Mouse (Mus musculus): ENCODE measurements at regions not wholly inside any gene's neighbourhood (a gene's known extent, or its start where the extent isn't known, plus 50 kb on each side); places are given as distances from the start of the nearest gene placed in this dataset.
A peak's percentile ranks its signal among the peaks of the same experiment; 100 is the strongest.

DNA sequence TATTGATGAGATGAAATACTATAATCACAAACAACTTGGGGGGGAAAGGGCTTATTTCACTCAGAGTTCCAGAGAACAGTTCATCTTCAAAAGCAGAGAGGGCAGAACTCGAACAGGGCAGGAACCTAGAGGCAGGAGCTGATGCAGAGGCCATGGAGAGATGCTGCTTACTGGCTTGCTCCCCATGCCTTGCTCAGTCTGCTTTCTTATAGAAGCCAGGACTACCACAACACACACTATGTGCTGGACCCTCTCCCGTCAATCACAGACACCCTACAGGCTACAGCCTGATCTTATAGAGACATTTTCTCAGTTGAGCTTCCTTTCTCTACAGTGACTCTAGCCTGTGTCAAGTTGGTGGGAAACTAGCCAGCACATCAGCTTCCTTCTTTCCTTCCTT, 157.3 kb downstream of the Zfp36l1 start:
- 72% methylated on average over 2 of the region's 2 CpGs for WGBS (ENCODE audit: insufficient replicate concordance)
- Histone ChIP-seq H3K27ac (ENCODE audit: low read depth) (no peak overlapping the region), H3K4me2 (ENCODE audit: low read depth, low read length) (no peak overlapping the region), H3K9me3 (ENCODE audit: low read length) (no peaks in the 10 kb centered on the region), H3K9ac (replicated peaks) (no peak overlapping the region), H3K4me3 (ENCODE audit: low read depth, low read length) (no peak overlapping the region), H3K36me3 (replicated peaks; ENCODE audit: insufficient read depth, low read length) (no peaks in the 10 kb centered on the region), H3K27me3 (ENCODE audit: insufficient read depth, low read length) (no peaks in the 10 kb centered on the region), H3K4me1 (ENCODE audit: insufficient read depth) (peaks cover 2% of the 10 kb centered on the region; the same call in 1 of the 2 replicates)
- TF ChIP-seq CTCF (IDR thresholded peaks at IDR 0.05; ENCODE audit: low read depth) = no peak
- TF ChIP-seq EP300 (IDR thresholded peaks at IDR 0.05; ENCODE audit: low read depth) = no peak
- DNase-seq (no peak), ATAC-seq (no peak)

DNA sequence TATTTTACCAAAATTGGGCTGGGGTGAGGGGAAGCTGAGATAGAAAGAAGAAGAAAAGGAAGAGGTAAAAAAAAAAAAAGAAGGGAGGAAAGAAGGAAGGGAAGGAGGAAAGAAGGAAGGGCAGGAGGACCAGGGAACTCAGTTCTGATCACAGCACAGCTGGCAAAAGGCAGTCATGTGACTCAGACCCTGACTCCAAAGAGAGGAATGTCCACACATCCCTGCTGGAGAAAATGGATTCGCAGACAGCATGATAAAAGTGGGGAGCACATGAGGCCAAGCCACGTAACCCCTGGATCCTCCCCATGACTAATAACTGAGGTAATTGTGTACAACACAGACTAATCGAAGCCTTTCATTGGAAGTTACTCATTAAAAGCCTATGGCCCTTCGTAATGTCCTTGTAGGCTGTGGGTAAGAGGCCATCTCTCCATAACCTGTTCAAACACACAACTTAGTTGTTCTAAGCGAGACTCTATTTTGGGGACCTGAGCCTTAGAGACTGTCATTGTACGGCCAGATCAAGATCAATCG, 162.2 kb downstream of the Zfp36l1 start:
- peak; percentile 94 for ATAC-seq
- Histone ChIP-seq H3K9ac (replicated peaks) (no peak overlapping the region), H3K4me2 (ENCODE audit: low read depth, low read length) (no peak overlapping the region), H3K4me3 (ENCODE audit: low read depth, low read length) (no peak overlapping the region), H3K36me3 (replicated peaks; ENCODE audit: insufficient read depth, low read length) (no peaks in the 10 kb centered on the region), H3K27me3 (ENCODE audit: insufficient read depth, low read length) (no peaks in the 10 kb centered on the region), H3K9me3 (ENCODE audit: low read length) (no peaks in the 10 kb centered on the region), H3K27ac (ENCODE audit: low read depth) (no peak overlapping the region), H3K4me1 (ENCODE audit: insufficient read depth) (peaks cover 3% of the 10 kb centered on the region; the same call in 1 of the 2 replicates)
- TF ChIP-seq CTCF (IDR thresholded peaks at IDR 0.05; ENCODE audit: low read depth) (no peak), EP300 (IDR thresholded peaks at IDR 0.05; ENCODE audit: low read depth) (no peak)
- WGBS (ENCODE audit: insufficient replicate concordance) = 79% methylated on average over 7 of the region's 7 CpGs
- DNase-seq = no peak

- Histone ChIP-seq H3K4me3 (ENCODE audit: low read depth, low read length) (no peak overlapping the region), H3K27ac (ENCODE audit: low read depth) (no peak overlapping the region), H3K9ac (replicated peaks) (no peak overlapping the region), H3K4me2 (ENCODE audit: low read depth, low read length) (no peak overlapping the region), H3K36me3 (replicated peaks; ENCODE audit: insufficient read depth, low read length) (no peaks in the 10 kb centered on the region), H3K9me3 (ENCODE audit: low read length) (no peaks in the 10 kb centered on the region), H3K4me1 (ENCODE audit: insufficient read depth) (peaks cover 15% of the 10 kb centered on the region), H3K27me3 (ENCODE audit: insufficient read depth, low read length) (no peaks in the 10 kb centered on the region)
- TF ChIP-seq CTCF (IDR thresholded peaks at IDR 0.05; ENCODE audit: low read depth) (no peak), EP300 (IDR thresholded peaks at IDR 0.05; ENCODE audit: low read depth) (no peak)
- ATAC-seq (no peak), DNase-seq (no peak)
- 65% methylated on average over 14 of the region's 14 CpGs for WGBS (ENCODE audit: insufficient replicate concordance)
Observed at GRCm38 (mm10) chr12:79949101-79949824, 163.6 kb downstream of the Zfp36l1 start.

- TF ChIP-seq CTCF (IDR thresholded peaks at IDR 0.05; ENCODE audit: low read depth) (no peak), EP300 (IDR thresholded peaks at IDR 0.05; ENCODE audit: low read depth) (no peak)
- H3K9me3 ChIP-seq (ENCODE audit: low read length) = no peaks in the 10 kb centered on the region
- H3K36me3 ChIP-seq (replicated peaks; ENCODE audit: insufficient read depth, low read length) = no peaks in the 10 kb centered on the region
- no peak overlapping the region for H3K27ac ChIP-seq (ENCODE audit: low read depth)
- no peak for DNase-seq
- no peak overlapping the region for H3K9ac ChIP-seq (replicated peaks)
- WGBS (ENCODE audit: insufficient replicate concordance) = 88% methylated on average over 4 of the region's 4 CpGs
- ATAC-seq = no peak
- H3K4me2 ChIP-seq (ENCODE audit: low read depth, low read length) = no peak overlapping the region
- no peaks in the 10 kb centered on the region for H3K27me3 ChIP-seq (ENCODE audit: insufficient read depth, low read length)
- H3K4me1 ChIP-seq (ENCODE audit: insufficient read depth) = peaks cover 16% of the 10 kb centered on the region
- no peak overlapping the region for H3K4me3 ChIP-seq (ENCODE audit: low read depth, low read length)
Observed at GRCm38 (mm10) chr12:79947574-79947973, 165.2 kb downstream of the Zfp36l1 start.

GRCm38 (mm10) chr12:79946777-79947176, 166.0 kb downstream of the Zfp36l1 start:
- Histone ChIP-seq H3K4me2 (ENCODE audit: low read depth, low read length) (no peak overlapping the region), H3K4me1 (ENCODE audit: insufficient read depth) (peaks cover 18% of the 10 kb centered on the region), H3K27ac (ENCODE audit: low read depth) (no peak overlapping the region), H3K4me3 (ENCODE audit: low read depth, low read length) (no peak overlapping the region), H3K9me3 (ENCODE audit: low read length) (no peaks in the 10 kb centered on the region), H3K36me3 (replicated peaks; ENCODE audit: insufficient read depth, low read length) (no peaks in the 10 kb centered on the region), H3K27me3 (ENCODE audit: insufficient read depth, low read length) (no peaks in the 10 kb centered on the region), H3K9ac (replicated peaks) (no peak overlapping the region)
- no peak for ATAC-seq
- 87% methylated on average over 10 of the region's 10 CpGs for WGBS (ENCODE audit: insufficient replicate concordance)
- DNase-seq = no peak
- TF ChIP-seq CTCF (IDR thresholded peaks at IDR 0.05; ENCODE audit: low read depth) (peak; percentile 54), EP300 (IDR thresholded peaks at IDR 0.05; ENCODE audit: low read depth) (no peak)

- Histone ChIP-seq H3K27me3 (ENCODE audit: insufficient read depth, low read length) (no peaks in the 10 kb centered on the region), H3K36me3 (replicated peaks; ENCODE audit: insufficient read depth, low read length) (no peaks in the 10 kb centered on the region), H3K27ac (ENCODE audit: low read depth) (peak overlapping the region; percentile 73; the same call in 1 of the 2 replicates), H3K4me3 (ENCODE audit: low read depth, low read length) (no peak overlapping the region), H3K4me2 (ENCODE audit: low read depth, low read length) (no peak overlapping the region), H3K9ac (replicated peaks) (no peak overlapping the region), H3K4me1 (ENCODE audit: insufficient read depth) (peaks cover 18% of the 10 kb centered on the region), H3K9me3 (ENCODE audit: low read length) (no peaks in the 10 kb centered on the region)
- no peak for ATAC-seq
- no peak for DNase-seq
- no peak for TF ChIP-seq CTCF (IDR thresholded peaks at IDR 0.05; ENCODE audit: low read depth)
- TF ChIP-seq EP300 (IDR thresholded peaks at IDR 0.05; ENCODE audit: low read depth) = no peak
- 73% methylated on average over 4 of the region's 4 CpGs for WGBS (ENCODE audit: insufficient replicate concordance)
Observed at GRCm38 (mm10) chr12:79945899-79946298, 166.9 kb downstream of the Zfp36l1 start.
